Mouse (Mus musculus) testis, adult 2 months (tissue): ENCODE results near the gene C130026I21Rik.
"Not testable (repeated sequence)": the region's sequence is repeated elsewhere in the genome, so short reads cannot be mapped to it uniquely, and the experiment has no call there.

Source experiments
- CTCF ChIP-seq: fragments of 200-500 bp; IDR thresholded peaks from 2 replicates; pipeline ENCODE4 v1.5.1; 2012; ENCODE audit warnings: low read depth, mild to moderate bottlenecking, inconsistent platforms, low read length, moderate library complexity; ENCODE audit not compliant: control insufficient read depth, insufficient read depth, insufficient replicate concordance
- POLR2A ChIP-seq: fragments of 200-500 bp; IDR thresholded peaks from 2 replicates; pipeline ENCODE4 v1.6.1; 2012; ENCODE audit warnings: low read depth, mild to moderate bottlenecking, inconsistent platforms, low read length, moderate library complexity; ENCODE audit not compliant: control insufficient read depth

DNA sequence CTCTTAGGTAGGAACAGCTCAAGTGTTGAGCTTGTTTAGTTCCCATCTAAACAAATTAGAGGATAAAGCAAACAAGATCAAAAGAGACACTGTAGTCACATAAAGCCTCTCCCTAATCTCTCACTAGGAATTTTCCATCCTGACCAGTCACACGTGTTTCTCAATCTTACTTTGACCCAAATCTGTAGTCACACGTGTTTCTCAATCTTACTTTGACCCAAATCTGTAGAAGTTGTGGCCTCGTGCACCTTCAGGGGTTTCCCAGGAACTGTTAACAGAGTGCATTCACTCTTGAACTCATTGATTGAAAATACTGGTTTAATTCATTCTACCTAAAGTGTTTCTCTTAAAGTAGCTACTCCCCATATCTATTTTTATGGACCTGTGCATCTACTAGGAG, 197.3 kb downstream of the C130026I21Rik start:
- not testable (repeated sequence) for TF ChIP-seq POLR2A, CTCF
